Mouse (Mus musculus) CH12.LX (cell line): ENCODE measurements at regions not wholly inside any gene's neighbourhood (a gene's known extent, or its start where the extent isn't known, plus 50 kb on each side); places are given as distances from the start of the nearest gene placed in this dataset.

ENCODE experiments used
- CHD1 ChIP-seq: IDR thresholded peaks from 2 replicates; pipeline ENCODE4 v1.6.1; 2012; ENCODE audit warnings: low read depth, low read length, improper control_type of control experiment, inconsistent platforms
- CTCF ChIP-seq, 2 experiments: IDR thresholded peaks in 1 of 2; conservative IDR thresholded peaks in 1 of 2; 2 replicates each; pipeline ENCODE4 v1.5.1; 2011 to 2012; ENCODE audit warnings: low read depth in 2 of 2, low read length in 2 of 2, improper control_type of control experiment in 1 of 2, inconsistent platforms in 1 of 2, mild to moderate bottlenecking in 1 of 2, moderate library complexity in 1 of 2
- POLR2A ChIP-seq: IDR thresholded peaks from 2 replicates; pipeline ENCODE4 v1.6.1; 2011; ENCODE audit warnings: low read depth, mild to moderate bottlenecking, improper control_type of control experiment, low read length
- RCOR1 ChIP-seq: conservative IDR thresholded peaks from 2 replicates; pipeline ENCODE4 v1.6.1; 2012; ENCODE audit warnings: low read depth, mild to moderate bottlenecking, inconsistent platforms, low read length, improper control_type of control experiment

GRCm38 (mm10) chr2:59431867-59432266 lies 52.6 kb upstream of the Dapl1 start:
- no peak for TF ChIP-seq CTCF (conservative IDR thresholded peaks at IDR 0.05 in 1 of 2, IDR thresholded peaks at IDR 0.05 in 1 of 2; ENCODE audit: low read depth in 2 of 2, low read length in 2 of 2)
- no peak for TF ChIP-seq RCOR1
- TF ChIP-seq CHD1 = no peak
- TF ChIP-seq POLR2A = no peak
